Mouse (Mus musculus) gastrocnemius, adult 2 months (tissue): ENCODE data around the gene Dgkg. TPM values are rescaled to one million over a fixed set of nuclear protein-coding genes. Genes with fewer than 3 reads are reported as not detected.

Experiments used
- DNase-seq: peaks from one replicate; pipeline ENCODE4 v3.0.0; 2022
- H3K27ac ChIP-seq: fragments of 200-600 bp; 2 replicates; pipeline ENCODE4 v1.8.1; 2022; ENCODE audit warnings: mild to moderate bottlenecking
- H3K4me3 ChIP-seq: fragments of 200-600 bp; 2 replicates; pipeline ENCODE4 v1.8.1; 2022; ENCODE audit warnings: mild to moderate bottlenecking, moderate library complexity
- CTCF ChIP-seq: fragments of 200-600 bp; IDR thresholded peaks from 2 replicates; pipeline ENCODE4 v1.8.1; 2022; ENCODE audit warnings: antibody characterized with exemption, mild to moderate bottlenecking, moderate library complexity
- intact Hi-C: fragments of 180-260 bp; cut with DNase I; formaldehyde crosslinking; loops from one replicate; pipeline ENCODE4 v1.15.1; 2025
- total RNA-seq, 2 experiments: library from RNA; stranded (reverse); gene quantifications; 2 replicates each; pipeline ENCODE4 v1.2.3; 2021

The Dgkg gene
- total RNA-seq, 2 experiments from 2014 or later: 0.41 to 0.70 TPM

DNA sequence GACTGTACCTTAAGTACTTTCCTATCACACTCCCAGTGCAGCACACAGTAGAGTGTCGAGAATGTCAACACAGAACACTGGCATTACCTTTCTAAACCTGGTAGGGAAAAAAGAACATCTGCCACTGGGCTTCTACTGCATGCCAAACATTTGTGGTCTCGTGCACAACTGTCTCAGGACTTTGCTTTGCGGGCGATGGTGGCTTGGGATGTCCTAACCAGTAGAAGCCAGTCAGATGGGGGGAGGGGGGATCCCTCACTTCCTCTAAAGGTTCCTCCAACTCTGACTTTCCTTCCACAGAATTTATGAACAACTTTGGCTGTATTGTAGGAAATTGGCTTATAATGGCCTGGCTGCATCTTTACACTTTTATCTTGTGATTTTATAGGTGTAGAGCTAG lies 7.0 kb upstream of the Dgkg start:
- Histone ChIP-seq H3K4me3 (no peak overlapping the region), H3K27ac (no peak overlapping the region)
- intact Hi-C loops: no loop called here
- TF ChIP-seq CTCF: no peak
- DNase-seq: no peak

DNA sequence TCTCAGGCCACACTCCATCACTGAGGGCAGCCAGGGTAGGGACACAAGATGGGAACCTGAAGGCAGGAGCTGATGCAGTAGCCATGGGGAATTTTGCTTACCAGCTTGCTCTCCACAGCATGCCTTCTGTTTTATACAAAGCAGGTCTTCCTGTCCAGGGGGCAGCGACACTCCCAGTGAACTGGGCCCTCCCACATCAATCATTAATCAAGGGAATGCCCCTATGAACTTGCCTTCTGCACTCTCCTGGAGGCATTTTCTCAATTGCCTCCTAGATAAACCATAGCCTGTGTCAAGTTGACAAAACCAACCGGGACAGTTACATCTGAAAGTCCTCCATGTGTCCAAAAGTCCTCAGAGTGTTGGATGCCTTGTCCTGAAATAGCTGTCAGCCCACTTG lies 6.1 kb upstream of the Dgkg start:
- intact Hi-C loops: no loop called here
- TF ChIP-seq CTCF: no peak
- DNase-seq: no peak
- Histone ChIP-seq H3K4me3 (no peak overlapping the region), H3K27ac (no peak overlapping the region)

DNA sequence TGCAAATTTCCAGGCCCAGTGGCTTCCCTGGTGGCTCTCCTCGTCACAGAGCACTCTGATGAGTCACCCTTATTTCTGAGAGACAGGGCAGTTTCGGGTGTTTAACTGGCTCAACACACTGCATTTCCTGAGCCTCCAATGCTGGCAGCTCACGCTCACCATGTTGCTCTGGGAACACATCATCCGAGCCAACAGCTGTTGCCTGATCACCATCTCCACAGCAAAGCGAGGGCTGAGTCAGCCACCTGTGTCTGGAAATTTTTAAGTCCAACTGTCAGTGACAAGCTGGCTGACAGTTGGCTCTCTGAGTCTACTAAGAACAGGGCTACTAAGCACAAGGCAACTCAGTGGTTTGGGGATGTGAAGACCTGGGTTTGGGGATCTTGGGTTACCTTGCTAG lies 4.1 kb upstream of the Dgkg start:
- TF ChIP-seq CTCF: no peak
- Histone ChIP-seq H3K27ac (no peak overlapping the region), H3K4me3 (no peak overlapping the region)
- intact Hi-C loops: no loop called here
- DNase-seq: peak; percentile 33

DNA sequence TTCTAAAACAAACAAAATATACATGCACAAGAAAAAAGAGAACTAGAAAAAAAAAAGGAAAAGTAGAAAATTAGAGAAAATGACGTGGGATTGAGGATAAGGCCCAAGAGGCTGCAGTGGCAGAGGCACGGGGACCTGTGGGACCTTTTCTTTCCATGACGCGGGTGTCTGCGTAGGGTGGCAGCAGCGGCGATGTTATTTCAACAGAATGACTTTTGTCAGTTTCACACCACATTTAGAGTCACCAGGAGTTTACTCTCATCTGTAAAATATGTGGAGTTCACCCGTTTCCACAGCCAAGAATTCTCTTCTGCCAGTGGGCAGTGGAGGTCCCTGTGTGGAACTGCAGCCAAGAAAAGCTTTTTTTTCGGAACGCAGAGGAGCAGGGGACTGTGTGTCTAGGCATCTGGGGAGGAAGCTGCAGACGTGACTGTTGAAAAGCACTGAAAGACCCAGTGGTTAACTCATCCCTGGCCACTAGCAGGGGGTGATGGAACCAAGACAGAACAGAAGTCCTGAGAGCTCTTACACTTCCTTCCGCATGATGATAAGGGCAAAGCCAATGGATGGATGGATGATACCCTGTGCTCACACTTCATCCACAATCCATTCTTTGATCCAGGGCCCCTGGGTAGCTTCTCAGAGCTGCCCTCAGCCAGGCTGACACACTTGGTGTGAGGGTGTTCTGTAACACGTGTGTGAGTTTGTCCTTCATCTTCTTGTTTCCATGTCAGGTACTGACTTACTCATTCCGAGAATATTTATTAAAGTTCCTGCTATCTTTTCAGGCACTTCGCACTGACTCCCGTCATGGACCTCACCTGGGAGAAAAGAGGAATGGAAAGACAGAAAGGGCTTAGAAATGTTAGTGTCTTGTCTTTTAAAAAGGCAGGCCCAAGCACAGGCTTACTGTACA lies 1.1 kb upstream of the Dgkg start:
- H3K4me3 ChIP-seq: no peak overlapping the region
- no peak for TF ChIP-seq CTCF
- H3K27ac ChIP-seq: peak overlapping the region; percentile 10; the same call in 1 of the 2 replicates
- no peak for DNase-seq
- intact Hi-C loops: no loop called here

DNA sequence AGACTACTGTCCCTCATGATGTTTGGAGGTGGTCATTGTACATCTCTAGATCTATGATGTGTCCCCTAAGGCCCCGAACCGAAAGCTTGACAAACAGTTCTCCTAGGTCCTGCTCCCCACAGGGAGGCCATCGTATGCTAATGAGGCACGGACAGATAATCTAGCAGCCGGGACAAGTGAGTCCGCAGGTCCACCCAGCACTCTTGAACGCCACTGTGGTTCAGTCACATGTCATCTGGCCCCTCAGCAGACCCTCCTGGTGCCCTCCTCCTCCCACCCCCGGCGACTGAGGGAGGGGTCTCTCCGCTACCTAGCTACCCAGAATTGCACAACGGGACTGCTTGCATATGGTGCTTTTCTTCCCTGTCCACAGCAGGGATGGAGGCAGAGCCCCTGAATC lies 1.2 kb downstream of the Dgkg start:
- H3K27ac ChIP-seq: peak overlapping the region; percentile 56; the same call in 1 of the 2 replicates
- no peak for TF ChIP-seq CTCF
- intact Hi-C loops: no loop called here
- peak overlapping the region; percentile 74 for H3K4me3 ChIP-seq
- DNase-seq: no peak

DNA sequence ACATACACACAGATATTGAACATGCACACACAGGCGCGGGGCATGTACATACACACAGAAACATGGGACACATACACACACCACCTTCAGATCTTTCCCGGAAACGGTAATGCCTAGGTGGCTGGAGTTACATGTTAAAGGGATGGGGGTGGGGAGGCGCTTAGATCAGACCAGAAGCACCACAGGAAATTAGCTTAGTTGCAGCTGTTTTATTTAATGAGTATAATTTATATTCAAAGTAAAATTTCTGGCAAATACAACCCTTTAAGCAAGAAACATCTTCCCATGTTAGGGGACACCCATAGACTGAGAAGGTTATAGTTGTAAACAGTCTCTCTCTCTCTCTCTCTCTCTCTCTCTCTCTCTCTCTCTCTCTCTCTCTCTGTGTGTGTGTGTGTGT lies 1.8 kb downstream of the Dgkg start:
- intact Hi-C loops: no loop called here
- no peak for TF ChIP-seq CTCF
- Histone ChIP-seq H3K4me3 (no peak overlapping the region), H3K27ac (no peak overlapping the region)
- no peak for DNase-seq

DNA sequence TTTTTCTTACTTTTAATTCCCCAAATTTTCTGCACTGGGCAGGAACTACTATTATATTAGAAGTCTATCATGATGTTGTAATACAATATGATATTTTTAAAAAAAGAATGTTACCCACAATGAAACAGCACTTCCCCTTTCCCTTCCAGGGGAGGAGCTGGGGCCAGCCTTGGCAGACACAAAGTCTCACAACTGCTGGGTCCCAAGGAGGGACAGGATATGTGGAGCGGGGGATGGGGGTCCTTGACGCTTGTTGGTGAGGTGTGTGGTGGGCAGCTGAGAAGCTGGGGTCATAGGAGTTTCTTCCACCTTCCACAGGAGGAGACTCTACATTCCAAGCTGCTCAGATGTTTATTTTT lies 2.6 kb downstream of the Dgkg start:
- intact Hi-C loops: no loop called here
- Histone ChIP-seq H3K4me3 (no peak overlapping the region), H3K27ac (no peak overlapping the region)
- TF ChIP-seq CTCF: no peak
- DNase-seq: no peak

DNA sequence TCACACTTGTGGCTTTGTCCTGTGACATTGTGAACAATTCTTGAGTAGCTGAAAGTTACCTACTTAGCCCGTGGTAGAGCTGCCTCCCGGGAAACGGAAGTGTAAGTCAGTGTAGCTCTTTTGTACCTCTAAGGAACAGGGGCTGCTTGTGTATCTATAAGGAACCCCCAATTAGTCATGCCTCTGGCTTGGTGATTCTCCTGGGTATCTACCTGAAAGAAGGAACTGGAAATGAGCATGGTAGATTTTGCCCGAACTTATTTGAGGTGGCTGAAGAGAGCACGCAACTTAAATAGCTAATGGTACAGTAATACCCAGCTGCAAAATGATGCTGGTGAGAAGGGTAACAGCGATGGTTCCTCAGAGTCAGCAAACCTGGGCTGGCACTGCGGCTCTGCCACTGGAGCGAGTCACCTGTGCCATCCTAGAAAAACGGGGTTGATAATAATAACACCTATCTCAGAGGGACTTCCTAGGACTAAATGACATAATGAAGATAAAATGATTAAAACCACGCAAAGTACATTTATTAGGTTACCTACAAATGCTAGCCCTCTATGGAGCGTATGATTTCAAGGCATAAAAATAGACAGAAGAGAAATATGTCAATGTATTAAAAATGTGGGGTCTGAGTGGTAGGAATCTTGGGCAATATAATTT lies 3.1 kb downstream of the Dgkg start:
- DNase-seq: no peak
- no peak for TF ChIP-seq CTCF
- intact Hi-C loops: no loop called here
- Histone ChIP-seq H3K27ac (no peak overlapping the region), H3K4me3 (no peak overlapping the region)

DNA sequence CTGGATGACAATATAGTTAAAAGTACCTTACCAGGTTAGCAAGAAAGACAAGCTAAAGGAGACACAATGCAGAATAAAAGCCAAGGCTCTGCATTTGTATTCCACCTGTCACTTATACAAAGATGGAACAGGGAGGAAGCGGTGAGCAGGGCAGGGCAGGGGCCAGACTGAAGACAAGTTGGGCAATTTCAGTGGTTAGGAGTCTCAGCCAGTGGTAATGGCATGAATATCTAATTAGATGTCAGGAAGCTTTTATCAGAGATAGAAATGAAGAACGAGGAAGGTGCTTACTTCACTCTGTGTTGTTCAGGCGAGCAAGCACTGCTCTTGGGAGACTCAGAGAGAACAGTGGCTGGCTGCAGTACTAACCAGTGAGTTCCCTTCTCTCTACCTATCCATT lies 5.8 kb downstream of the Dgkg start:
- DNase-seq: no peak
- intact Hi-C loops: no loop called here
- TF ChIP-seq CTCF: no peak
- Histone ChIP-seq H3K27ac (no peak overlapping the region), H3K4me3 (no peak overlapping the region)

DNA sequence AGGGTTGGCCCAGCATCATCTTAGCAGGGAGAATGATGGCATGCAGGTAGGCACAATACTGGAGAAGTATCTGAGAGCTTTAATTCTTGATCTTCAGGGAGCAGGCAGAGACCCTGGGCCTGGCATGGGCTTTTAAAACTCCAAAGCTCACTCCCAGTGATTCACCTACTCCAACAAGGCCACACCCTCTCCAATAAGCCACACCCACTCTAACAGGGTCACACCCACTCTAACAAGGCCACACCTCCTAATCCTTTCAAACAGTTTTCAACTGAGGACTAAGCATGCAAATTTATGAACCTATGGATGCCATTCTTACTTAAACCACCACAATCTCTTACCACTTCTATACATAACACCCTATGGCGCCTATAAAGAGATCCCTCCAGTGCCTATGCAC lies 11.8 kb downstream of the Dgkg start:
- intact Hi-C loops: no loop called here

DNA sequence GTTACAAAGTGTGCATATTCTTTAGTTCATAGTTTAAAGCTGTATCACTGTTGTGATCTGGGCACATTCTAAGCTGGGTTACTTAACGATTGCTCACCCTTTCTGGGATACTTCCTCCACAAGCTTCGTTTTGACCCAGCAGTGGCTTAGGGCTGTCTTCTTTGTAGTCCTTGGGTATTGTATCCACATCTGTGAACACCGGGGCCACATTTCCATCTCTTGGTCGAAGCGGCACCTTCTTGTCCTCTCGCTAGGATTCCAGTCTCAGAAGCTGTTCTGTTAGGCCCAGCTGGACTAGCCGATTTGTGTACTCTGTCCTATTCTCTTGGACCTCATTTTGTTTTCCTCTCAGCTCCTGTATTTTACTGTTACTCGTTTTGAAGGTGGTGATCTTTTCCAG lies 13.6 kb downstream of the Dgkg start:
- H3K27ac ChIP-seq: no peak overlapping the region
- intact Hi-C loops: no loop called here
- no peak for TF ChIP-seq CTCF
- no peak overlapping the region for H3K4me3 ChIP-seq
- no peak for DNase-seq

More for the DNA sequence above, 11.8 kb downstream of the Dgkg start:
- DNase-seq: no peak
- TF ChIP-seq CTCF: no peak
- Histone ChIP-seq H3K27ac (no peak overlapping the region), H3K4me3 (no peak overlapping the region)

DNA sequence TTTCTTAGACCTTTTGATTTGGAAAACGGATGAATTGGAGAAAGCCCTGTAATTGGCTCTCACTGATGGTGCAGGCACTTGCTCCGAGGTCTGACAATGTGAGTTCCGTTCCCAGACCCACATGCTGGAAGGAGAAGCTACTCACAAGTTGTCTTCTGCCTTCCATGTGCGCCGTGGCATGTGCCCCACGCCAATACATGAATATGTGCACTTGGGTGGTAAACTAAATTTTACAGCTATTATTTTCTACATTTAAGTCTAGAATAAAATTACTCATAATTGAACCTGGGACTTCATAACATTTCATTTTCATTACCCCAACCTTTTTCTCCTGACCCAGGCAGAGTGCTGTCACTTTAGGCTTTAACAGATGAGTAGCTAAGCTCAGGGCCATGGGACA lies 14.1 kb downstream of the Dgkg start:
- TF ChIP-seq CTCF: no peak
- no peak for DNase-seq
- intact Hi-C loops: no loop called here

DNA sequence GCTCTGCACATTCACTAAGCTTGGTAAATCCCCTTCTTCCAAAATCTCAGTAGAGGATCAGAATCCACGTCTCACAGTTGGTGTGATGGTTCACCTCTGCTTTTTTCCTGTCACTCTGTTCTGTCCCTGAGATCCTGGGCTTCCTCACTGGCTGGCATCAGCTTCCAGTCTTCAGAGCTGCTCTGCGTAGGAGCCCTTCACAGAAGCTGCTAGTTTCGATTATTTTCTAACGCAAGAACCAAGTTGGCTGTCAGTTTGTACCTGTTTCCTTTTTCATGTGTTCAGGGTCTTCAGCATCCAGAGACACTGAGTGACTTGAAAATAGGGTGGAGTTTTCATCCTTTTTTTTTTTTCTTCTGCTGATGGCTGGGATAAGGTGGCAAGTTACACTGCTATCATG lies 15.0 kb downstream of the Dgkg start:
- intact Hi-C loops: no loop called here
- no peak for TF ChIP-seq CTCF
- H3K4me3 ChIP-seq: no peak overlapping the region
- H3K27ac ChIP-seq: no peak overlapping the region
- no peak for DNase-seq

More for the DNA sequence above, 14.1 kb downstream of the Dgkg start:
- no peak overlapping the region for H3K27ac ChIP-seq
- H3K4me3 ChIP-seq: no peak overlapping the region
